Mouse (Mus musculus) spleen, adult 2 months (tissue): ENCODE measurements at regions not wholly inside any gene's neighbourhood (a gene's known extent, or its start where the extent isn't known, plus 50 kb on each side); places are given as distances from the start of the nearest gene placed in this dataset.

Experiments used
- DNase-seq, 2 experiments: peaks; one replicate each; pipeline versions ENCODE4 v3.0.0 to v3.0.0-alpha.2; 2012 to 2021; ENCODE audit warnings: low spot score in 2 of 2, low read depth in 1 of 2
- H3K27ac ChIP-seq: fragments of 200-500 bp; 2 replicates; pipeline ENCODE4 v1.5.1; 2012; ENCODE audit warnings: low read length, inconsistent platforms; ENCODE audit not compliant: insufficient read depth
- H3K27me3 ChIP-seq: fragments of 200-500 bp; 2 replicates; pipeline ENCODE4 v1.6.1; 2012; ENCODE audit warnings: mild to moderate bottlenecking, moderate library complexity, low read length, inconsistent platforms; ENCODE audit not compliant: control insufficient read depth, insufficient read depth
- H3K36me3 ChIP-seq: fragments of 200-500 bp; 2 replicates; pipeline ENCODE4 v1.6.1; 2012; ENCODE audit warnings: mild to moderate bottlenecking, low read length, inconsistent platforms; ENCODE audit not compliant: control insufficient read depth, insufficient read depth
- H3K4me1 ChIP-seq: fragments of 200-500 bp; 2 replicates; pipeline ENCODE4 v1.6.1; 2011; ENCODE audit warnings: inconsistent platforms; ENCODE audit not compliant: control insufficient read depth, insufficient read depth, insufficient read length
- H3K4me3 ChIP-seq: fragments of 200-500 bp; 2 replicates; pipeline ENCODE4 v1.5.1; 2011; ENCODE audit warnings: mild to moderate bottlenecking, inconsistent platforms; ENCODE audit not compliant: insufficient read depth, insufficient read length; ENCODE audit errors: extremely low read depth
- CTCF ChIP-seq: fragments of 200-500 bp; IDR thresholded peaks from 2 replicates; pipeline ENCODE4 v1.5.1; 2011; ENCODE audit warnings: mild to moderate bottlenecking, inconsistent platforms; ENCODE audit not compliant: insufficient read depth, insufficient read length, insufficient replicate concordance; ENCODE audit errors: extremely low read depth
- POLR2A ChIP-seq: fragments of 200-500 bp; IDR thresholded peaks from 2 replicates; pipeline ENCODE4 v1.6.1; 2011; ENCODE audit warnings: low read depth, low read length, inconsistent platforms
- WGBS: fragments of 180-500 bp; shearing (Covaris S2); methylation state at CpG from one replicate; pipeline ENCODE4 v1.1.7; 2018; 5-methylcytosine and 5-hydroxymethylcytosine counted together

GRCm38 (mm10) chr11:26962928-26963667 lies 369.3 kb upstream of the Vrk2 start:
- no peaks in the 10 kb centered on the region for H3K36me3 ChIP-seq

GRCm38 (mm10) chr11:26962040-26962927 lies 368.5 kb upstream of the Vrk2 start:
- no peaks in the 10 kb centered on the region for H3K4me1 ChIP-seq
- WGBS = 76% methylated on average over 18 of the region's 18 CpGs
- H3K4me3 ChIP-seq = no peak overlapping the region
- no peak for DNase-seq
- H3K27ac ChIP-seq = no peak overlapping the region
- no peaks in the 10 kb centered on the region for H3K36me3 ChIP-seq
- TF ChIP-seq CTCF = no peak
- no peaks in the 10 kb centered on the region for H3K27me3 ChIP-seq

More at GRCm38 (mm10) chr11:26962928-26963667, 369.3 kb upstream of the Vrk2 start:
- 53% methylated on average over 8 of the region's 8 CpGs for WGBS
- no peak overlapping the region for H3K4me3 ChIP-seq
- DNase-seq = no peak
- H3K27me3 ChIP-seq = no peaks in the 10 kb centered on the region
- no peak for TF ChIP-seq POLR2A
- no peak for TF ChIP-seq CTCF
- H3K4me1 ChIP-seq = no peaks in the 10 kb centered on the region
- H3K27ac ChIP-seq = no peak overlapping the region

- Histone ChIP-seq H3K4me1 (no peaks in the 10 kb centered on the region), H3K4me3 (no peak overlapping the region), H3K27me3 (no peaks in the 10 kb centered on the region), H3K36me3 (no peaks in the 10 kb centered on the region), H3K27ac (no peak overlapping the region)
- peak; percentile 26 to 67 for DNase-seq
- 26% methylated on average over 5 of the region's 5 CpGs for WGBS
- TF ChIP-seq CTCF (peak; percentile 85; the same call in 1 of the 2 replicates), POLR2A (no peak)
Observed at GRCm38 (mm10) chr11:26961336-26961980, 367.7 kb upstream of the Vrk2 start.

GRCm38 (mm10) chr11:26956153-26956552 lies 362.4 kb upstream of the Vrk2 start:
- Histone ChIP-seq H3K4me3 (no peak overlapping the region), H3K27me3 (no peaks in the 10 kb centered on the region), H3K4me1 (no peaks in the 10 kb centered on the region), H3K36me3 (no peaks in the 10 kb centered on the region), H3K27ac (no peak overlapping the region)
- TF ChIP-seq CTCF = no peak
- TF ChIP-seq POLR2A = no peak
- DNase-seq = no peak
- WGBS = 64% methylated on average over 3 of the region's 3 CpGs

GRCm38 (mm10) chr11:26931766-26932165 lies 338.0 kb upstream of the Vrk2 start:
- H3K4me3 ChIP-seq = no peak overlapping the region
- H3K27me3 ChIP-seq = no peaks in the 10 kb centered on the region
- no peak for TF ChIP-seq CTCF
- no peak for TF ChIP-seq POLR2A
- H3K4me1 ChIP-seq = no peaks in the 10 kb centered on the region
- WGBS = 57% methylated on average over 3 of the region's 3 CpGs
- no peaks in the 10 kb centered on the region for H3K36me3 ChIP-seq
- no peak for DNase-seq
- no peak overlapping the region for H3K27ac ChIP-seq

GRCm38 (mm10) chr11:26907099-26907498 lies 313.3 kb upstream of the Vrk2 start:
- no peaks in the 10 kb centered on the region for H3K27me3 ChIP-seq
- no peak for DNase-seq
- H3K4me1 ChIP-seq = no peaks in the 10 kb centered on the region
- no peaks in the 10 kb centered on the region for H3K36me3 ChIP-seq
- WGBS = 77% methylated on average over 3 of the region's 3 CpGs
- TF ChIP-seq POLR2A (no peak), CTCF (no peak)
- no peak overlapping the region for H3K27ac ChIP-seq
- H3K4me3 ChIP-seq = no peak overlapping the region
